Mouse (Mus musculus) small intestine, adult 2 months (tissue): Measurements from ENCODE around the gene Tspan9.

Experiments
- CTCF ChIP-seq: fragments of 200-500 bp; IDR thresholded peaks from 2 replicates; pipeline ENCODE4 v1.5.1; 2012; ENCODE audit warnings: low read depth, mild to moderate bottlenecking, control low read depth, inconsistent platforms, low read length, moderate library complexity, mixed read lengths; ENCODE audit not compliant: insufficient replicate concordance, insufficient read length; ENCODE audit errors: extremely low read depth
- POLR2A ChIP-seq: fragments of 200-500 bp; IDR thresholded peaks from 2 replicates; pipeline ENCODE4 v1.6.1; 2012; ENCODE audit warnings: low read depth, mild to moderate bottlenecking, control low read depth, inconsistent platforms, low read length, moderate library complexity

DNA sequence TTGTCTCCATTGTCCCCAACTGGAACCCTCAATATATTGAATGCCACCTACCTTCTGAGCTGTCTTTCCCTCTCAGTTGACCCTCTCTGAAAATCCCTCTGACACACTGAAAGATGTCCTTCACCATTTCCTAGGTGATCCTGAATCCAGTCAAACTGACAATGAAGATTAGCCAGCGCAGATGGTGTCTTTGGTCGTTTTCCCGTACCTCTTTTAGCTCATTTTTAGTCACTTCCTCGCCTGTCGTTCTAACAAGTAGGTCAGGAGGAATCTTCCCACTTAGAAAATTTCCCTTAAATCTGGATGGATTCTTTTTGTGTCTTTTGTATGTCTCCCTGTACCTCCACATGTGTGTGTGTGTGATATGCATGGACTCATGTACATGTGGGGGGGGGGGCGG lies 15.7 kb upstream of the Tspan9 start:
- no peak for TF ChIP-seq POLR2A
- no peak for TF ChIP-seq CTCF
